Mouse (Mus musculus): ENCODE measurements around the gene Olfr524.
A peak's percentile ranks its signal among the peaks of the same experiment; 100 is the strongest.

The Olfr524 gene

GRCm38 (mm10) chr7:140187721-140188390 lies 17.9 kb downstream of the Olfr524 start:
- ATAC-seq (ENCODE audit: insufficient number of reproducible peaks, low FRiP score, low TSS enrichment): no peak

- ATAC-seq (ENCODE audit: insufficient number of reproducible peaks, low FRiP score, low TSS enrichment): no peak
Measured at GRCm38 (mm10) chr7:140186646-140187620, 18.8 kb downstream of the Olfr524 start.

- no peak for ATAC-seq (ENCODE audit: insufficient number of reproducible peaks, low FRiP score, low TSS enrichment)
Measured at GRCm38 (mm10) chr7:140184206-140184605, 21.6 kb downstream of the Olfr524 start.

GRCm38 (mm10) chr7:140180692-140181091 lies 25.1 kb downstream of the Olfr524 start:
- ATAC-seq (ENCODE audit: insufficient number of reproducible peaks, low FRiP score, low TSS enrichment): no peak

GRCm38 (mm10) chr7:140179176-140179575 lies 26.6 kb downstream of the Olfr524 start:
- ATAC-seq (ENCODE audit: insufficient number of reproducible peaks, low FRiP score, low TSS enrichment): no peak

- ATAC-seq (ENCODE audit: insufficient number of reproducible peaks, low FRiP score, low TSS enrichment): peak; percentile 73; the same call in 1 of the 2 replicates
Measured at GRCm38 (mm10) chr7:140172936-140173335, 32.8 kb downstream of the Olfr524 start, which contains the start of gene Olfr523. TSS of gene Olfr523 (plus strand) at chr7:140173217.

- no peak for ATAC-seq (ENCODE audit: insufficient number of reproducible peaks, low FRiP score, low TSS enrichment)
Measured at GRCm38 (mm10) chr7:140170863-140171262, 34.9 kb downstream of the Olfr524 start.

- ATAC-seq (ENCODE audit: insufficient number of reproducible peaks, low FRiP score, low TSS enrichment): no peak
Measured at GRCm38 (mm10) chr7:140169386-140169785, 36.4 kb downstream of the Olfr524 start.

GRCm38 (mm10) chr7:140167950-140168349 lies 37.8 kb downstream of the Olfr524 start:
- no peak for ATAC-seq (ENCODE audit: insufficient number of reproducible peaks, low FRiP score, low TSS enrichment)

- no peak for ATAC-seq (ENCODE audit: insufficient number of reproducible peaks, low FRiP score, low TSS enrichment)
Measured at GRCm38 (mm10) chr7:140164664-140165063, 41.1 kb downstream of the Olfr524 start, which contains the start of gene Olfr522. TSS of gene Olfr522 (minus strand) at chr7:140164764.

- ATAC-seq (ENCODE audit: insufficient number of reproducible peaks, low FRiP score, low TSS enrichment): no peak
Measured at GRCm38 (mm10) chr7:140160363-140160762, 45.4 kb downstream of the Olfr524 start.

GRCm38 (mm10) chr7:140154218-140154927 lies 51.4 kb downstream of the Olfr524 start, which contains the start of gene Sprn:
TSS of gene Sprn (minus strand) at chr7:140154877.
- peak; percentile 83 for ATAC-seq (ENCODE audit: insufficient number of reproducible peaks, low FRiP score, low TSS enrichment)

GRCm38 (mm10) chr7:140153829-140154217 lies 51.9 kb downstream of the Olfr524 start:
- no peak; the same call in 1 of the 2 replicates for ATAC-seq (ENCODE audit: insufficient number of reproducible peaks, low FRiP score, low TSS enrichment)

GRCm38 (mm10) chr7:140153383-140153782 lies 52.4 kb downstream of the Olfr524 start:
- ATAC-seq (ENCODE audit: insufficient number of reproducible peaks, low FRiP score, low TSS enrichment): 0 out of 2 replicates have a peak, but pooled peaks have one; percentile 23
